Mouse (Mus musculus) liver, embryonic 14.5 days (tissue): ENCODE results near the gene Gm10073.

Source experiments
- CTCF ChIP-seq: IDR thresholded peaks from 2 replicates; pipeline ENCODE4 v1.5.1; 2016; ENCODE audit warnings: antibody characterized with exemption, low read depth, control low read depth
- EP300 ChIP-seq: IDR thresholded peaks from 2 replicates; pipeline ENCODE4 v1.6.1; 2016; ENCODE audit warnings: antibody characterized with exemption, low read depth

GRCm38 (mm10) chr8:106581344-106582088 is 8.3 kb upstream of the Gm10073 start:
- TF ChIP-seq CTCF: no peak
- no peak for TF ChIP-seq EP300
